Mouse (Mus musculus) CH12.LX (cell line): ENCODE measurements at regions not wholly inside any gene's neighbourhood (a gene's known extent, or its start where the extent isn't known, plus 50 kb on each side); places are given as distances from the start of the nearest gene placed in this dataset.
A peak's percentile ranks its signal among the peaks of the same experiment; 100 is the strongest.

ENCODE experiments used
- DNase-seq: peaks from one replicate; pipeline ENCODE4 v3.0.0-alpha.2; 2013; ENCODE audit errors: extremely low read depth
- H3K27ac ChIP-seq: 2 replicates; pipeline ENCODE4 v1.5.1; 2012; ENCODE audit warnings: low read depth, mild to moderate bottlenecking, control low read depth, moderate library complexity; ENCODE audit not compliant: insufficient read depth
- H3K27me3 ChIP-seq: replicated peaks from 2 replicates; pipeline ENCODE3; 2012; ENCODE audit warnings: inconsistent platforms
- H3K36me3 ChIP-seq, 2 experiments: replicated peaks in 1 of 2; 2 replicates each; pipeline versions ENCODE3 to v1.6.1; 2012; ENCODE audit warnings: inconsistent platforms in 1 of 2, low read length in 1 of 2, mild to moderate bottlenecking in 1 of 2, mixed read lengths in 1 of 2, moderate library complexity in 1 of 2; ENCODE audit not compliant: control insufficient read depth in 1 of 2, insufficient read depth in 1 of 2
- H3K4me1 ChIP-seq, 2 experiments: 2 replicates each; pipeline ENCODE4 v1.6.1; 2012; ENCODE audit warnings: inconsistent platforms in 1 of 2, moderate library complexity in 1 of 2; ENCODE audit not compliant: insufficient read depth in 2 of 2, control insufficient read depth in 1 of 2
- H3K4me2 ChIP-seq: 2 replicates; pipeline ENCODE4 v1.6.1; 2012; ENCODE audit warnings: low read depth, mild to moderate bottlenecking, control low read depth; ENCODE audit not compliant: poor library complexity, insufficient read depth, severe bottlenecking
- H3K4me3 ChIP-seq, 3 experiments: fragments of 150-350 bp in 1 of 3; sonication (generic) in 1 of 3; replicated peaks in 1 of 3; 2 replicates each; pipeline versions ENCODE3 to v1.5.1; 2011 to 2012; ENCODE audit warnings: low read depth in 2 of 3, low read length in 2 of 3, mild to moderate bottlenecking in 2 of 3, moderate library complexity in 2 of 3, control low read depth in 1 of 3, improper control_type of control experiment in 1 of 3, inconsistent platforms in 1 of 3, mixed read lengths in 1 of 3; ENCODE audit not compliant: poor library complexity in 1 of 3
- H3K79me2 ChIP-seq: replicated peaks from 2 replicates; pipeline ENCODE4 v1.6.1; 2012; ENCODE audit warnings: mild to moderate bottlenecking, moderate library complexity; ENCODE audit not compliant: control insufficient read depth, poor library complexity, insufficient read depth, severe bottlenecking; ENCODE audit errors: extremely low read depth
- H3K9ac ChIP-seq: 2 replicates; pipeline ENCODE4 v1.6.1; 2012; ENCODE audit warnings: low read depth, mild to moderate bottlenecking, control low read depth, moderate library complexity; ENCODE audit not compliant: insufficient read depth
- H3K9me3 ChIP-seq: replicated peaks from 2 replicates; pipeline ENCODE3; 2012; ENCODE audit warnings: low read length, inconsistent platforms, mixed read lengths
- BHLHE40 ChIP-seq: IDR thresholded peaks from 2 replicates; pipeline ENCODE4 v1.6.1; 2011; ENCODE audit warnings: mild to moderate bottlenecking, low read depth, low read length, improper control_type of control experiment
- CHD2 ChIP-seq: IDR thresholded peaks from 2 replicates; pipeline ENCODE4 v1.6.1; 2011; ENCODE audit warnings: low read length, improper control_type of control experiment
- CTCF ChIP-seq, 2 experiments: IDR thresholded peaks in 1 of 2; conservative IDR thresholded peaks in 1 of 2; 2 replicates each; pipeline ENCODE4 v1.5.1; 2011 to 2012; ENCODE audit warnings: low read depth in 2 of 2, low read length in 2 of 2, improper control_type of control experiment in 1 of 2, inconsistent platforms in 1 of 2, mild to moderate bottlenecking in 1 of 2, moderate library complexity in 1 of 2
- ELF1 ChIP-seq: IDR thresholded peaks from 2 replicates; pipeline ENCODE4 v1.6.1; 2014; ENCODE audit warnings: low read depth, mild to moderate bottlenecking, inconsistent platforms, low read length, improper control_type of control experiment
- ETS1 ChIP-seq: conservative IDR thresholded peaks from 2 replicates; pipeline ENCODE4 v1.6.1; 2012; ENCODE audit warnings: low read depth, mild to moderate bottlenecking, inconsistent platforms, low read length, improper control_type of control experiment, moderate library complexity
- JUN ChIP-seq: IDR thresholded peaks from 2 replicates; pipeline ENCODE4 v1.6.1; 2011; ENCODE audit warnings: low read depth, mild to moderate bottlenecking, low read length, improper control_type of control experiment, moderate library complexity; ENCODE audit not compliant: insufficient read depth
- JUND ChIP-seq: conservative IDR thresholded peaks from 2 replicates; pipeline ENCODE4 v1.6.1; 2011; ENCODE audit warnings: low read depth, low read length, improper control_type of control experiment
- MAFK ChIP-seq: IDR thresholded peaks from 2 replicates; pipeline ENCODE4 v1.6.1; 2011; ENCODE audit warnings: low read length, improper control_type of control experiment; ENCODE audit not compliant: insufficient replicate concordance
- MAX ChIP-seq: IDR thresholded peaks from 2 replicates; pipeline ENCODE4 v1.6.1; 2011; ENCODE audit warnings: low read length, improper control_type of control experiment
- MAZ ChIP-seq: IDR thresholded peaks from 2 replicates; pipeline ENCODE4 v1.6.1; 2012; ENCODE audit warnings: low read depth, mild to moderate bottlenecking, inconsistent platforms, low read length, improper control_type of control experiment, moderate library complexity
- MEF2A ChIP-seq: IDR thresholded peaks from 2 replicates; pipeline ENCODE4 v1.6.1; 2014; ENCODE audit warnings: low read depth, mild to moderate bottlenecking, inconsistent platforms, low read length, improper control_type of control experiment, borderline replicate concordance
- MYC ChIP-seq: IDR thresholded peaks from 2 replicates; pipeline ENCODE4 v1.6.1; 2011; ENCODE audit warnings: low read depth, mild to moderate bottlenecking, improper control_type of control experiment, low read length
- NELFE ChIP-seq: IDR thresholded peaks from 2 replicates; pipeline ENCODE4 v1.6.1; 2011; ENCODE audit warnings: low read depth, low read length, improper control_type of control experiment
- RAD21 ChIP-seq: IDR thresholded peaks from 2 replicates; pipeline ENCODE4 v1.6.1; 2011; ENCODE audit warnings: low read depth, mild to moderate bottlenecking, low read length, improper control_type of control experiment, moderate library complexity
- RCOR1 ChIP-seq: conservative IDR thresholded peaks from 2 replicates; pipeline ENCODE4 v1.6.1; 2012; ENCODE audit warnings: low read depth, mild to moderate bottlenecking, inconsistent platforms, low read length, improper control_type of control experiment
- SMC3 ChIP-seq: IDR thresholded peaks from 2 replicates; pipeline ENCODE4 v1.6.1; 2011; ENCODE audit warnings: low read depth, low read length, improper control_type of control experiment
- TBP ChIP-seq: conservative IDR thresholded peaks from 2 replicates; pipeline ENCODE4 v1.6.1; 2011; ENCODE audit warnings: low read depth, low read length, improper control_type of control experiment
- USF1 ChIP-seq: IDR thresholded peaks from 2 replicates; pipeline ENCODE4 v1.6.1; 2014; ENCODE audit warnings: low read depth, mild to moderate bottlenecking, inconsistent platforms, low read length, improper control_type of control experiment
- USF2 ChIP-seq: conservative IDR thresholded peaks from 2 replicates; pipeline ENCODE4 v1.6.1; 2011; ENCODE audit warnings: low read depth, low read length, improper control_type of control experiment
- ZC3H11A ChIP-seq: IDR thresholded peaks from 2 replicates; pipeline ENCODE4 v1.6.1; 2012; ENCODE audit warnings: low read depth, mild to moderate bottlenecking, inconsistent platforms, low read length, improper control_type of control experiment
- ZMIZ1 ChIP-seq: IDR thresholded peaks from 2 replicates; pipeline ENCODE4 v1.6.1; 2012; ENCODE audit warnings: low read depth, mild to moderate bottlenecking, inconsistent platforms, low read length, improper control_type of control experiment
- ZNF384 ChIP-seq: IDR thresholded peaks from 2 replicates; pipeline ENCODE4 v1.6.1; 2012; ENCODE audit warnings: low read depth, low read length, improper control_type of control experiment, inconsistent platforms
- dilution Hi-C: fragments of 300-500 bp; cut with MboI; formaldehyde crosslinking; loops from 2 replicates; pipeline ENCODE4 v1.14.3; 2020; ENCODE audit warnings: low sequenced_read_pairs; ENCODE audit not compliant: extremely low pct_unique_long_range_greater_than_20kb, extremely low pct_ligation_motif_present
- in situ Hi-C: fragments of 300-500 bp; cut with MboI; formaldehyde crosslinking; loops from 3 replicates; pipeline ENCODE4 v1.14.3; 2019; ENCODE audit warnings: low sequenced_read_pairs, low pct_ligation_motif_present, low pct_unique_long_range_greater_than_20kb, mixed read lengths

DNA sequence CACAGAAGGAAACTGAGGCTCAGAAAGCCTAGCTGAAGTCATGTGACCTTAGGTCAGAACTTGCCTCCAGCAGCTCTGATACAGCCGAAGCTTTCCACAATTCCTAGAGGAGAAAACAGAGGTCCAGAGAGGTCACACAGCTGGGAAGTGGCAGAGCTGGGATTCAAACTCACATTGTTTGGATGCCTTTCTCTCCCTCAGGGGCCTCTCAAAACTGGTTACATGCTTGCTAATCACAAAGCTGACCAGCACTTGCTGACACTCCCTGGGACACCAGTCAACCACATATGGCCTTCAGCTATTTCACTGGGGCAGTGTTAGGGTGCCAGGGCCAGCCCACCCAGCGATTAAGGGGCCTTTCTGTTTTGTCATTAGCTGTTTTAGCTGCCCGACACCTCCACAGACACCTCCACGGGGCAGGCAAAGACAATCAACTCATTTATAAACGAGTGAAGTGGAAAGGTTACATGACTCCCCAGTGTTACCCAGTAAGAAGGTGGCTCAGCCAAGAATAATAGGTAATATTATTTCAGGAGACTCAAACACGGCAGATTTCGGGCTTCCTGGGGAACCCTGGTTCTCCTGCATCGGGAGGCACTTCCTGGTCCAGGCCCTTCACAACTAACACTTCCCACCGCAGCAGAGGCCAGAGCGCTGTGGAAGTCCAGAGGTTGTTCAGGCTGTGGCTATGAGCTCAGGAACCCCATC is 71.4 kb downstream of the 2410131K14Rik start:
- no peak for TF ChIP-seq MAFK
- TF ChIP-seq BHLHE40, result no peak
- no peak for TF ChIP-seq JUN
- no peak for TF ChIP-seq MEF2A
- no peak for TF ChIP-seq TBP
- TF ChIP-seq MYC, result no peak
- no peak for TF ChIP-seq JUND
- TF ChIP-seq RCOR1, result no peak
- TF ChIP-seq ELF1, result no peak
- no peak for TF ChIP-seq MAZ
- in situ Hi-C loops (no loop called here), dilution Hi-C loops (no loop called here)
- H3K4me3 ChIP-seq, result no peak overlapping the region
- no peak overlapping the region for H3K4me2 ChIP-seq
- H3K27me3 ChIP-seq, result no peaks in the 10 kb centered on the region
- no peaks in the 10 kb centered on the region for H3K36me3 ChIP-seq
- H3K79me2 ChIP-seq, result no peaks in the 10 kb centered on the region
- peaks cover 0 to 6% of the 10 kb centered on the region in 2 experiments; a peak in 1 of 4 replicates for H3K4me1 ChIP-seq
- DNase-seq, result no peak
- H3K9ac ChIP-seq, result no peak overlapping the region
- no peaks in the 10 kb centered on the region for H3K9me3 ChIP-seq
- H3K27ac ChIP-seq, result no peak overlapping the region

- Histone ChIP-seq H3K4me2 (peak overlapping the region; percentile 79), H3K4me1 (peaks cover 0 to 6% of the 10 kb centered on the region in 2 experiments; a peak in 1 of 4 replicates), H3K4me3 (peak overlapping the region in 2 of 3 experiments; percentile 38 to 42), H3K27me3 (no peaks in the 10 kb centered on the region), H3K79me2 (no peaks in the 10 kb centered on the region), H3K9me3 (no peaks in the 10 kb centered on the region), H3K36me3 (no peaks in the 10 kb centered on the region), H3K9ac (peak overlapping the region; percentile 56), H3K27ac (no peak overlapping the region)
- no peak for TF ChIP-seq ZNF384
- no peak for TF ChIP-seq CHD2
- no peak for TF ChIP-seq ZMIZ1
- TF ChIP-seq JUN, result no peak
- no peak for TF ChIP-seq MYC
- TF ChIP-seq ZC3H11A, result no peak
- TF ChIP-seq NELFE, result no peak
- TF ChIP-seq SMC3, result peak; percentile 26; the same call in 1 of the 2 replicates
- TF ChIP-seq ELF1, result no peak
- TF ChIP-seq RAD21, result no peak; the same call in 1 of the 2 replicates
- TF ChIP-seq ETS1, result no peak
- no peak for TF ChIP-seq USF1
- TF ChIP-seq RCOR1, result no peak
- peak in 1 of 2 experiments; percentile 56; a peak in 2 of 4 replicates for TF ChIP-seq CTCF (conservative IDR thresholded peaks at IDR 0.05 in 1 of 2, IDR thresholded peaks at IDR 0.05 in 1 of 2; ENCODE audit: low read depth in 2 of 2, low read length in 2 of 2)
- TF ChIP-seq USF2, result no peak
- no peak for TF ChIP-seq MAX
- in situ Hi-C loops, result no loop called here
- dilution Hi-C loops, result no loop called here
- DNase-seq, result peak; percentile 17
Measured at GRCm38 (mm10) chr5:118318073-118318472, 73.0 kb downstream of the 2410131K14Rik start.
